Mouse (Mus musculus) thymus, postnatal 0 days (tissue): ENCODE results near the gene Flcn. TPM values are rescaled to one million over a fixed set of nuclear protein-coding genes. Genes with fewer than 3 reads are reported as not detected.
A peak's percentile ranks its signal among the peaks of the same experiment; 100 is the strongest.

Experiments
- DNase-seq: peaks from one replicate; pipeline ENCODE4 v3.0.0-alpha.2; 2015; ENCODE audit warnings: low spot score
- polyA plus RNA-seq: library from polyadenylated mRNA; unstranded; fragments of >200 nt; fragmentation: Nextera tagmentation; extraction: Ambion mirVana; gene quantifications from 2 replicates; pipeline ENCODE4 v1.2.1, GENCODE M21; 2015

Flcn gene
- polyA plus RNA-seq, 1 experiment from 2014 or later, result 31.4 TPM

GRCm38 (mm10) chr11:59805656-59806055 is 4.2 kb downstream of the Flcn start:
- no peak for DNase-seq

GRCm38 (mm10) chr11:59805256-59805655 is 4.6 kb downstream of the Flcn start:
- no peak for DNase-seq

DNA sequence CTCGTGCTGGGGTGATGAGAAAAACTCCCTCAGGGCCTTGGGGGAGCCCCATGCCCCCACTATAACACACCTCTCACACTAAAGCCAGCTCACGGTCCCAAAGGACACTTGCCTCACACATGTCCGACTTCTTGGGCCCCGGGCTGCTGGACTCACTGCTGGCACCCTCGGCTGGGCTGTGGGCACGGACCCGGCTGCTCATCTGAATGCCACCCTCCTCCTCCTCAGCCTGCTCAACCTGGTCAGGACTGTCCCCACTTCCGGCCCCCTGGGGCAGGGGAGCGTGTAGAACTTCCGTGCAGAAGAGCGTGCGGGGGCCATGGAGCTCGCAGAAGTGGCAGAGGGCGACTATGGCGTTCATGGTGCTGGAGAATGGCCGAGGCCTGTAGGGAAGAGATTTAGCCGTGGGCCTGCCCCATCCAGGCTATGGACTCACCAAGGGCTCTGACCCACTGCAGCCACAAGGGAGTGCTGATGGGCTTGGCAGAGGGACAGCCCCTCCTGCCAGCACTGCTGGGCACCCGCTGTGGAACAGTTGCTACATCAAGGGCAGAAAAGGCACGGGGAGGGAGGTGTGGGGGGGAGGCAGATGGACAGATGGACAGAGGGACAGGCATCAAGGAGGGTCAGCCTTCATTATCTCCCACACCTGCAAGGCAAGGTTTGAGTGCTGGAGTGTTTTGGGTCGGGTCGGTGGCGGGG is 5.3 kb downstream of the Flcn start:
- no peak for DNase-seq

DNA sequence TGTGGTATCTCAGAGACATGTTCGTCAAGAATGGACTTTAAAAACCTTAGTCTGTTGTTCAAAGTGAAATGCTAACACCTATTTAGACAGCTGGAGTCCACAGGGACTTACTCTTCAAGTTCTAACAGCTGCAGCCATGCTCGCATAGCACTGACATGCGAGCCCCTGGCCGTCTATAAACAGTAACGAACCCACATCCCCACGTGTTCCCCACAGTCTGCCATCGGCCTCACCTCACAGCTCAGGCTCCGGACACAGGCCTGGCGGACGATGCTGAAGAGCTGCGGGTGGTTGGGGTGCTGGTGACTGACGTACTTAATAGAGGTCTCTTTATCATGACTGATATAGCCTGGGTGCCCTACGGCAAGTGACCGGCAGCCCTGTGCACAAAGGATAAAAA is 6.3 kb downstream of the Flcn start:
- DNase-seq, result no peak

DNA sequence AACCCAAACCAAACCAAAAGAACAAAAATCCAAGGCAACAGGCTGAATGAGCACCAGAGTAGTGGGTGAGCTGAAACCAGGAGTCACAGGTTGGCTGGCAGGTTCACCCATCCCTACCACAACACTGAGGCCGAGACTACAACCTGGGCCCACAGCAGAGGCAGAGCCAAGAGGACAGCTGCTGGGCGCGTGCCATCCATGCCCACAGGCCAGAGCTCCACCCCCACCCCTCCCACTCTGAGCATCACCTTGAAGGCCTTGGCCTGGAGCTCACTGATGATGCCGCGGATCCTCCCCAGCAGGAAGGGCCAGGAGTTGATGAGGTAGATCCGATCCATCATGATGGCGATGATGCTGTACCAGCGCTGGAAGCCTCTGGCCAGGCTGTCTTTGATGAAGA is 7.9 kb downstream of the Flcn start:
- no peak for DNase-seq

- no peak for DNase-seq
Observed at GRCm38 (mm10) chr11:59800412-59800811, 9.4 kb downstream of the Flcn start.

- DNase-seq, result no peak
Observed at GRCm38 (mm10) chr11:59793390-59793789, 16.4 kb downstream of the Flcn start.

GRCm38 (mm10) chr11:59789311-59789710 is 20.5 kb downstream of the Flcn start:
- DNase-seq, result no peak

DNA sequence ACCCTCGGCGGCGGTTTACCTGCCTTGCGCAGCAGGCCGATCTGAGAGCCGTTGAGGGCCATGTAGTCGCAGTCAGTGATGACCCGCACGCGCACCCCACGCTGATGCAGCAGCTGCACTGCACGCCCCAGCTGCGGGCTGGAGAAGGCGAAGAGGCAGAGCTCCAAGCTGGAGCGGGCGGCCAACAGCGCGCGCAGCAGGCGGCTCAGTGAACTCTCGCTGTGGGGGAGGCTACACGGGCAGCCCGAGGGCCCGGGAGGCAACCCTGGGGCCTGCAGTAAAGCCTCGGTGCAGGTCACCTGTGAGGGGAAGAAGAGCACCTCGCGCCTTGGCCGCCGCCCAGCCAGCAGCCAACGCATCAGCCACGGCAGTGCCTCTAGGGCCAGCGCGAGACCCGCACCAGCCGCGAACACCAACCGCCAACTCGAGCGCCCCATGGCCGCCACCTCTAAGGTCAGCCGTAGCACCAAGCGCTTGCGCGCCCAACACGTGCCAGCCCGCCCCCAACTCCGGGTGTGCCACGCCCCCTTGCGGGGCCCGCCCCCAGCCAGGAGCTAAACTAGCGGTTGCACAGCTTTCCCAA is 22.5 kb downstream of the Flcn start, which contains the start of gene Pld6:
Pld6 (minus strand) TSS at position 447 of the 583 bp plus-strand sequence.
- peak; percentile 51 for DNase-seq

- DNase-seq, result no peak
Observed at GRCm38 (mm10) chr11:59786444-59787198, 23.2 kb downstream of the Flcn start.

GRCm38 (mm10) chr11:59783591-59783990 is 26.2 kb downstream of the Flcn start:
- no peak for DNase-seq

DNA sequence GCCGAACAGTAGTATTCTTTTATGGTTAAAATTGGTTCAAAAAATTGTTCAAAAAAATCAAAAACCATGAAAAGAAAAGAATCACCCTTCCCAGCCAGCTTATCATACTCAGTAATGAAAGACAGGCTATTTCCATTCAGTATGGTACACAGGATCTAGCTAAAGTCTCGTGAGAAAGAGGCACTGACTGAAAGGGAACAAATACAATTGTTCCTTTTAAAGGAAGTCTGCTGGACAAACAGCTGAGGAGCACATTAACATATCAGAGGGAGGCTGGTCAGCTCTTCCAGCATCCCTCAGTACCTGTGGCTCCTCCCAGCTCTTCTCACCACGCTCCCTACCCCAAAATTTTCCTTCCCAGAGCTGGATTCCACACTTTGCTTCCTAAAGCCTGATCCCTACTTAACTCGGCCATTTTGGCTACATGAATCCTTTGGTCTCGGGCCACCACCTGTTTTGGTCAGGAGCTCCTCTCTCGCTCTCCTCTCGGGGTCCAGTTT is 27.7 kb downstream of the Flcn start:
- no peak for DNase-seq

GRCm38 (mm10) chr11:59780241-59780640 is 29.6 kb downstream of the Flcn start:
- DNase-seq, result no peak

GRCm38 (mm10) chr11:59779406-59779805 is 30.4 kb downstream of the Flcn start:
- no peak for DNase-seq

DNA sequence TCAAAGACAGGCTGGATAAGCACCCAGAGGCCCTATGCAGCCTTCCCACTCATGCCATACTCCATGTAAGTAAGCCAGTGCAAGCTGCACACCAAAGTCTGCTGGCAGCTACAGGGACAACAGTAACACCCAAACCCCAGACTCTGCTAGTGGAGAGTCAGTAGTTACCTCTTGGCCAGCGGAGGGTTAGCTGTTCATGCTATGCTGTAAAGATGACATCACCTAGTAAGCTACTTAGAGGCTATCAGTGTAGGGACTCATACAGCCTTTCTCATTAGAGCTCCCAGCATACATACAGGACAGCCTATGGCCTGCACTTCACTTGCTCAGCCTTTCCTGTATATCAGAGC is 31.0 kb downstream of the Flcn start:
- no peak for DNase-seq

DNA sequence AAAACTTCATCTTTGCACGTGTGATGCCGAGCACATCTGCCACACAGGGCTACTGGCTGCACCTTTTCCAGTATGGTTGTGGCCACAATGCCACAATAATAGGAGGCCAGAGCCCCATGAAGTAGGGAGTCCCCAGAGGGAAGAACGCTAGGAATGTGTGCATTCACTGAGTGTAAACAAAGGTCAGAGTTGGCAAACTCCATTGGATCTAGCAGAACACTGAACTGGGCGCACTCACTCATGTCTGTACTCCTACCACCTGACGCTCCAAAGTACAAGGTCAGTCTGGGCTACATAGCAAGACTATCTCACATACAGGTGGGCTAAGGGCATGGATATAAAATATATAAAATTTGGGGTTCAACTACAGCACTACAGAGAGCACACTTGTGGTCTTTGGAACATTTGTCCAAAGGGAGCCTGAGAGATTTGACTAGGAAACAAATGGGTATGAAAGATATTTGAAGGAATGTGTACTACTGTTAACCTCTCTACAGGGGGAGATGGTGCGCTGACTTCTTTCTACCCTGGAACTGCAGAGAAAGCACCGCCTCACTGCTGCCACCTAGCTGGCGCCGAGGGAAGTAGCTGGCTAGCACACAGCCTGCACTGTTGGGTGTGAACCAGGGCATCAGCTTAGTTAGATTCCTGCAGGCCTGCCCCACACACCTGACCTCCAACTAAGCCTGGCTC is 31.5 kb downstream of the Flcn start:
- peak; percentile 89 for DNase-seq

DNA sequence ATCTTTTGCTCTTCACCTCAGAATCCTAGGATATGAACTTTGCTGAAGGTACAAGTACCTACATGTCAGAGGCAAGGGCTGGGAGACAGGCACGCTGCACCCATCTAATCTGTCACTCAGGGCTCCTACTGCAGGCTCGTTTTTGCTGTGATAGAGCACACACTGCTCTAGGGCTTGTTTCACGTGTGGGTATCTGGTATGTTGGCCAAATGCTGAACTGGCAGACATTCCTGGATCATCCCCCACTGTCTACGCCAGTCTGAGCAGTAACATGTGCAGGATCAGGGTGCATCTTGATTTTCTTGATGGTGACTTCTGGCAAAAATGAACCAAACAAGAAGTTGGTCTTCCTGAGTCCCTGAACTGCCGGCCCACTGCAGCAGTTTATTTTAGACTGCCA is 32.6 kb downstream of the Flcn start:
- no peak for DNase-seq

DNA sequence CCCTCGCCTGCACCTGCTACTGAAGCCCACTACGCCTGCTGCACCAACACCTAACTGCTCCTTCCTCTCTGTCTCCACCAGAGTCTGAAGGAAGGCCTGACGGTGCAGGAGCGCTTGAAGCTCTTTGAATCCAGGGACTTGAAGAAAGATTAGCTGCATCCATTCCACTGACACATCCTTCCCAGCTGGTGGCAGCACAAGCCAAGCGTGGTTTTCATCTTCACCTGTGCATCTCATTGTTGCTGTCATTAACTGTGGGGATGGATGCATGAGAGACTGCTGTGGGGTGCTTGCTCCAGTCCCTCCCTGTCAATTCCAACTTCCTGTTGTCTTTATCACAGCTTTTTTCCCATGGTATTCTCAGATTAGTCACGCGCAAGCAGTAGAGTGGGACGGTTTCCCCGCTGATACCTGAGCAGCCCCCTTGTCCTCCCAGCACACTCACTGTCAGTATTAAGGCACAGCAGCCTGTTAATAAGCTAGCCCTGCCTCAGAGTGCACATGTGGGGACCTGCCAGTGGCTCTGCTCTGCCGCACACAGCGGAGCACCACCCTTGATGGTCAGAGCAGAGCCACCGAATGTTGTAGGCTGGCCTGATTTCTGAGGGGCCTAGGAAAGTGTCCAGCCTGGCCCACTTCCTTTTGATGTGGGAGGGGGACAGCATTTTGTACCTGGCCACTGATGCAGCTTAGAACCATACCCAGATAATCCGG is 34.2 kb downstream of the Flcn start:
- DNase-seq, result no peak

DNA sequence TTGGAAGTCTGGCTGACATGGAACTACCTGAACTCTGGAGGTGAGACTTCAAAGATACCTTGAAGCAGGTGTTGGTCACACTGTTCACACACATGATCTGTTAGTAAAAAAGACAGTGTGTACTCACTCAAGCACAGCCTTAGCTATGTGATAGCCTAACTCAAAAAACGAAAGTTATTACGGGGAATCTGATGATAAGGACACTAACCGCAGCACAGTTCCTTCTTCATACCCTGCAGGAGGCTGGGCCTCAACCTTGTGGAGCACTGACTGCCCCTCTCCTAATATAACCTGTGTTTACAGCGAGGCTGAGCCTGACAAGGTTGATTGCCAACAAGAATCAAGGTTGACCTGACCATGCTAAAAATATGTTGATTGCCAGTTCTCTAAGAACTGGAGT is 35.3 kb downstream of the Flcn start:
- DNase-seq, result no peak

- no peak for DNase-seq
Observed at GRCm38 (mm10) chr11:59772902-59773301, 36.9 kb downstream of the Flcn start.

DNA sequence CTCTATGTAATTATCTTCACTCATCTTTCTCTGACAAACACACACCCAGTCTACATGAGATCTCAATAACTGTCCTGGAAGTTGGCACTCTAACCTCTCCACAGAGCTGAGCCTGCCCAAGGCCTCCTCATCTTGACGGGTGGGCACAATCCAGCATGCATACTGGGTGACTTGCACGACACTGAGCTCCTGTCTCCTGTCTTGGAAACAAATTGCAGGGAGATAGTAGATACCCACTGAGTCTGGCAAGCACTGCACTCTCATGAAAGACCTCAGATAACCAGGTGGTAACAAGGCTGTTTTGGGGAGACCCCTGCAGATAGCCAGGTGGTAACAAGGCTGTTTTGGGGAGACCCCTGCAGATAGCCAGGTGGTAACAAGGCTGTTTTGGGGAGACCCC is 37.5 kb downstream of the Flcn start:
- no peak for DNase-seq
